Comparison of ENCODE assay signal across 9 mouse cellular contexts in the genomic region with DNA sequence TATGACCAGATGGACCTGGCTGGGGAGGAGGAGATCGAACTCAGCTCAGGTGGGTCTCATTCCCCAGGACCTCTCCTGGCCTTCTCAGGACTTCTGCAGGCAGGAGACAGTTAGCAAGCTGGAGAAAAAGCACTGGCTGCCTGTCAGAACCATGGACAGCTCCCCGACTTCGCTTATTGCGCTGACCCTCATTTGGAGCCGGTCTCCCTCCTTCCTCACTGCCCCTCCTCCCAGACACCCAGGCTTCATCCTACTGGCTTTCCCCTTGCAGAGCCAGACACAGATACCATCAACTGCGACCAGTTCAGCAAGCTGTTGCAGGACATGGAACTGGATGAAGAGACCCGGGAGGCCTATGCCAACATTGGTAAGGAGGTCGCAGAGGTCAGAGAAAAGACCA. TPM values are rescaled to one million over a fixed set of nuclear protein-coding genes. Genes with fewer than 3 reads are reported as not detected.
DNase-seq lines count a peak whose midpoint lies in the region; ATAC-seq lines count a peak whose summit lies in the region.
"Had no signal": no experiment of that assay in that cellular context is flagged by ENCODE, and none has a peak within 500 bp of the region (broad histone marks: within the 10 kb centered on the region; RNA-seq: fewer than 3 reads in every experiment).

No protein-coding gene starts in this region.

- 0 out of 2 replicates have a peak, but pooled peaks have one; percentile 26 for ATAC-seq in lung, embryonic 16.5 days (ENCODE audit: low read depth)
- no peak for ATAC-seq in monocyte, adult 5-6 weeks (replicated peaks; ENCODE audit: insufficient number of reproducible peaks, low FRiP score, low TSS enrichment, poor library complexity, severe bottlenecking)

- peak; percentile 73 for DNase-seq in heart, postnatal 4 days
- no peak for DNase-seq in heart, postnatal 25 days (ENCODE audit: low spot score)
- peak; percentile 51 for DNase-seq in Muller cell, postnatal 12 days (ENCODE audit: inconsistent ontology term)
- peak; percentile 69 for DNase-seq in embryo, embryonic 11.5 days (ENCODE audit: low read depth, low spot score)
- peak; percentile 73 for DNase-seq in thymus, postnatal 4 days
- no peak for DNase-seq in layer of hippocampus, adult 9-11 months

- H3K27ac ChIP-seq in lung, embryonic 16.5 days (ENCODE audit: low read length): no peak overlapping the region

- H3K4me1 ChIP-seq in lung, embryonic 16.5 days (replicated peaks; ENCODE audit: control insufficient read depth, insufficient read depth, low read length): no peaks in the 10 kb centered on the region

- 10% methylated on average over 8 of the region's 8 CpGs for WGBS in lung, embryonic 16.5 days

- H3K4me3 ChIP-seq in lung, embryonic 16.5 days (ENCODE audit: low read length): no peak overlapping the region

- intact Hi-C loops in heart, postnatal 25 days (cut with DNase I): no loop called here

- no peaks in the 10 kb centered on the region for H3K36me3 ChIP-seq in lung, embryonic 16.5 days (ENCODE audit: control insufficient read depth, insufficient read depth, low read length)

- H3K4me2 ChIP-seq in lung, embryonic 16.5 days (ENCODE audit: low read depth, low read length): no peak overlapping the region

- H3K9ac ChIP-seq in lung, embryonic 16.5 days (ENCODE audit: low read length): no peak overlapping the region

- no peaks in the 10 kb centered on the region for H3K27me3 ChIP-seq in lung, embryonic 16.5 days (ENCODE audit: control insufficient read depth, insufficient read depth, low read depth, low read length)

- no peaks in the 10 kb centered on the region for H3K9me3 ChIP-seq in lung, embryonic 16.5 days (ENCODE audit: control insufficient read depth, low read length)

RNA-seq across cellular contexts. Expression of a gene that starts 22.0 kb away (rescaled TPM):
- total RNA-seq in heart, postnatal 4 days (2021): under 1 TPM; 0.07 to 0.19 TPM
- total RNA-seq in heart, postnatal 25 days (2021): under 1 TPM; 0.52 to 0.64 TPM
- 0.92 and 1.4 TPM in 2 replicates for polyA plus RNA-seq in lung, embryonic 16.5 days (2015; fragmentation: Nextera tagmentation; extraction: Ambion mirVana)
- total RNA-seq in monocyte, adult 5-6 weeks (2017): 8.5 to 13.2 TPM (median 12.3 TPM) in 3 replicates

RNA-seq across cellular contexts. Expression of a gene that starts 41.0 kb away (rescaled TPM):
- 10 to 100 TPM; 22.4 to 22.6 TPM for total RNA-seq in heart, postnatal 4 days (2021)
- total RNA-seq in heart, postnatal 25 days (2021): 10 to 100 TPM; 34.6 to 37.4 TPM
- 9.7 and 16.2 TPM in 2 replicates for polyA plus RNA-seq in lung, embryonic 16.5 days (2015; fragmentation: Nextera tagmentation; extraction: Ambion mirVana)
- total RNA-seq in monocyte, adult 5-6 weeks (2017): 4.7 to 11.4 TPM (median 10.3 TPM) in 3 replicates

RNA-seq across cellular contexts. Expression of a gene that starts 43.3 kb away (rescaled TPM):
- 10 to 100 TPM; 40.5 to 42.2 TPM for total RNA-seq in heart, postnatal 4 days (2021)
- 10 to 100 TPM; 55.1 to 56.0 TPM for total RNA-seq in heart, postnatal 25 days (2021)
- 27.3 and 30.6 TPM in 2 replicates for polyA plus RNA-seq in lung, embryonic 16.5 days (2015; fragmentation: Nextera tagmentation; extraction: Ambion mirVana)
- total RNA-seq in monocyte, adult 5-6 weeks (2017): 14.0 to 27.1 TPM (median 19.1 TPM) in 3 replicates

RNA-seq across cellular contexts. Expression of a gene that starts 54.7 kb away (rescaled TPM):
- total RNA-seq in heart, postnatal 4 days (2021): 1 to 10 TPM; 1.1 to 1.4 TPM
- total RNA-seq in heart, postnatal 25 days (2021): under 1 TPM; 0.23 to 0.31 TPM
- polyA plus RNA-seq in lung, embryonic 16.5 days (2015; fragmentation: Nextera tagmentation; extraction: Ambion mirVana): 7.8 and 8.1 TPM in 2 replicates
- 0.19 to 0.29 TPM in 2 of 3 replicates, not detected in the other for total RNA-seq in monocyte, adult 5-6 weeks (2017)
- total RNA-seq: hematopoietic stem cell, adult 5-6 weeks had no signal

Comparison
In these comparisons a context has a peak if more than half of its experiments do, and no peak if none do; other contexts are left out.
1. DNase-seq: peak in heart, postnatal 4 days (single experiment), Muller cell, postnatal 12 days (single experiment), embryo, embryonic 11.5 days (single experiment) and thymus, postnatal 4 days (single experiment); none in heart, postnatal 25 days (single experiment) and layer of hippocampus, adult 9-11 months (single experiment).